ENCODE assay signal across 16 mouse cellular contexts in genomic region chr1:84404880-84405279, GRCm38 (mm10). TPM values are rescaled to one million over a fixed set of nuclear protein-coding genes. Genes with fewer than 3 reads are reported as not detected.
A peak's percentile ranks its signal among the peaks of the same experiment; 100 is the strongest.
DNase-seq lines count a peak whose midpoint lies in the region; ATAC-seq and TF ChIP-seq lines count a peak whose summit lies in the region.
"Had no signal": no experiment of that assay in that cellular context is flagged by ENCODE, and none has a peak within 500 bp of the region (broad histone marks: within the 10 kb centered on the region; RNA-seq: fewer than 3 reads in every experiment).

No protein-coding gene starts in this region.

- 40% methylated on average over 11 of the region's 12 CpGs for WGBS in embryonic facial prominence, embryonic 14.5 days
- WGBS in embryonic facial prominence, embryonic 10.5 days, result 53% methylated on average over 12 of the region's 12 CpGs
- 55% methylated on average over 12 of the region's 12 CpGs for WGBS in midbrain, embryonic 13.5 days
- 53% methylated on average over 12 of the region's 12 CpGs for whole genome bisulfite sequencing in midbrain, embryonic 14.5 days
- WGBS in midbrain, postnatal 0 days, result 45% methylated on average over 12 of the region's 12 CpGs
- 42% methylated on average over 12 of the region's 12 CpGs for WGBS in liver, embryonic 12.5 days (ENCODE audit: insufficient replicate concordance)

- H3K4me3 ChIP-seq in embryonic facial prominence, embryonic 14.5 days (ENCODE audit: low read depth, low read length), result no peak overlapping the region
- no peak overlapping the region for H3K4me3 ChIP-seq in embryonic facial prominence, embryonic 10.5 days
- H3K4me3 ChIP-seq in midbrain, embryonic 13.5 days (replicated peaks), result no peak overlapping the region
- H3K4me3 ChIP-seq in midbrain, embryonic 14.5 days (replicated peaks; ENCODE audit: low read depth, low read length), result no peak overlapping the region
- H3K4me3 ChIP-seq in midbrain, postnatal 0 days (ENCODE audit: low read depth, low read length), result no peak overlapping the region
- H3K4me3 ChIP-seq in liver, embryonic 12.5 days, result no peak overlapping the region
- H3K4me3 ChIP-seq: embryonic facial prominence, embryonic 12.5 days; heart, embryonic 13.5 days; myocyte had no signal

- no peaks in the 10 kb centered on the region for H3K36me3 ChIP-seq in embryonic facial prominence, embryonic 14.5 days (ENCODE audit: control insufficient read depth, insufficient read depth, low read length)
- no peaks in the 10 kb centered on the region for H3K36me3 ChIP-seq in embryonic facial prominence, embryonic 10.5 days (replicated peaks)
- no peaks in the 10 kb centered on the region for H3K36me3 ChIP-seq in midbrain, embryonic 13.5 days
- H3K36me3 ChIP-seq in midbrain, embryonic 14.5 days (ENCODE audit: control insufficient read depth, insufficient read depth, low read length), result no peaks in the 10 kb centered on the region
- H3K36me3 ChIP-seq in midbrain, postnatal 0 days (ENCODE audit: insufficient read depth, low read length), result no peaks in the 10 kb centered on the region
- no peaks in the 10 kb centered on the region for H3K36me3 ChIP-seq in liver, embryonic 12.5 days
- H3K36me3 ChIP-seq: embryonic facial prominence, embryonic 12.5 days; heart, embryonic 13.5 days had no signal

- H3K4me2 ChIP-seq in embryonic facial prominence, embryonic 14.5 days (ENCODE audit: low read depth, low read length), result no peak overlapping the region
- no peak overlapping the region for H3K4me2 ChIP-seq in midbrain, embryonic 13.5 days (replicated peaks)
- H3K4me2 ChIP-seq in midbrain, embryonic 14.5 days (ENCODE audit: low read length), result no peak overlapping the region
- no peak overlapping the region for H3K4me2 ChIP-seq in midbrain, postnatal 0 days (ENCODE audit: low read depth, low read length, poor library complexity, severe bottlenecking)
- no peak overlapping the region for H3K4me2 ChIP-seq in liver, embryonic 12.5 days
- H3K4me2 ChIP-seq: embryonic facial prominence, embryonic 12.5 days; heart, embryonic 13.5 days had no signal

- no peak for TF ChIP-seq CTCF in midbrain, postnatal 0 days (IDR thresholded peaks at IDR 0.05)

- H3K27me3 ChIP-seq in embryonic facial prominence, embryonic 14.5 days (replicated peaks; ENCODE audit: control insufficient read depth, insufficient read depth, low read length), result no peaks in the 10 kb centered on the region
- H3K27me3 ChIP-seq in embryonic facial prominence, embryonic 10.5 days (replicated peaks; ENCODE audit: low read depth, poor library complexity, severe bottlenecking), result no peaks in the 10 kb centered on the region
- H3K27me3 ChIP-seq in midbrain, embryonic 13.5 days, result no peaks in the 10 kb centered on the region
- no peaks in the 10 kb centered on the region for H3K27me3 ChIP-seq in midbrain, embryonic 14.5 days (ENCODE audit: control insufficient read depth, insufficient read depth, low read length)
- no peaks in the 10 kb centered on the region for H3K27me3 ChIP-seq in midbrain, postnatal 0 days (ENCODE audit: insufficient read depth, low read length)
- H3K27me3 ChIP-seq in liver, embryonic 12.5 days (replicated peaks), result no peaks in the 10 kb centered on the region
- H3K27me3 ChIP-seq: embryonic facial prominence, embryonic 12.5 days; heart, embryonic 13.5 days had no signal

- intact Hi-C loops in heart, postnatal 14 days (cut with DNase I), result no loop called here

- H3K9ac ChIP-seq in embryonic facial prominence, embryonic 14.5 days (ENCODE audit: low read depth, low read length), result no peak overlapping the region
- H3K9ac ChIP-seq in midbrain, embryonic 13.5 days (replicated peaks), result no peak overlapping the region
- H3K9ac ChIP-seq in midbrain, embryonic 14.5 days (replicated peaks; ENCODE audit: low read length), result no peak overlapping the region
- no peak overlapping the region for H3K9ac ChIP-seq in midbrain, postnatal 0 days (replicated peaks; ENCODE audit: low read length, poor library complexity, severe bottlenecking)
- H3K9ac ChIP-seq in liver, embryonic 12.5 days, result no peak overlapping the region
- H3K9ac ChIP-seq: embryonic facial prominence, embryonic 12.5 days; heart, embryonic 13.5 days; liver, postnatal 0 days had no signal

- H3K9me3 ChIP-seq in embryonic facial prominence, embryonic 14.5 days (ENCODE audit: control insufficient read depth, low read length), result no peaks in the 10 kb centered on the region
- no peaks in the 10 kb centered on the region for H3K9me3 ChIP-seq in embryonic facial prominence, embryonic 10.5 days
- H3K9me3 ChIP-seq in midbrain, embryonic 13.5 days, result no peaks in the 10 kb centered on the region
- H3K9me3 ChIP-seq in midbrain, embryonic 14.5 days (ENCODE audit: control insufficient read depth, low read length), result no peaks in the 10 kb centered on the region
- no peaks in the 10 kb centered on the region for H3K9me3 ChIP-seq in midbrain, postnatal 0 days (ENCODE audit: low read length)
- H3K9me3 ChIP-seq in liver, embryonic 12.5 days (replicated peaks), result no peaks in the 10 kb centered on the region
- H3K9me3 ChIP-seq: embryonic facial prominence, embryonic 12.5 days; heart, embryonic 13.5 days had no signal

- peak; percentile 38; the same call in 1 of the 2 replicates for ATAC-seq in embryonic facial prominence, embryonic 14.5 days (ENCODE audit: low read depth)
- ATAC-seq in midbrain, embryonic 13.5 days, result peak; percentile 34; the same call in 1 of the 2 replicates
- ATAC-seq in midbrain, embryonic 14.5 days (ENCODE audit: low FRiP score, low TSS enrichment), result no peak
- ATAC-seq in midbrain, postnatal 0 days (ENCODE audit: low FRiP score), result peak; percentile 23; the same call in 1 of the 2 replicates
- ATAC-seq in liver, embryonic 12.5 days, result no peak
- ATAC-seq: forebrain, embryonic 16.5 days; liver, postnatal 0 days had no signal

- H3K27ac ChIP-seq in embryonic facial prominence, embryonic 14.5 days (replicated peaks; ENCODE audit: low read depth, low read length), result no peak overlapping the region
- no peak overlapping the region; the same call in 1 of the 2 replicates for H3K27ac ChIP-seq in embryonic facial prominence, embryonic 10.5 days (replicated peaks)
- H3K27ac ChIP-seq in midbrain, embryonic 13.5 days, result no peak overlapping the region
- no peak overlapping the region for H3K27ac ChIP-seq in midbrain, embryonic 14.5 days (replicated peaks; ENCODE audit: low read depth, low read length)
- no peak overlapping the region for H3K27ac ChIP-seq in midbrain, postnatal 0 days (ENCODE audit: low read depth, low read length)
- no peak overlapping the region for H3K27ac ChIP-seq in liver, embryonic 12.5 days
- H3K27ac ChIP-seq: embryonic facial prominence, embryonic 12.5 days; heart, embryonic 13.5 days had no signal

- no peak for DNase-seq in embryonic facial prominence, embryonic 14.5 days (ENCODE audit: low spot score)
- no peak for DNase-seq in embryonic facial prominence, embryonic 10.5 days (ENCODE audit: low spot score)
- no peak for DNase-seq in midbrain, embryonic 14.5 days
- peak; percentile 12 to 44 for DNase-seq in heart, postnatal 14 days
- no peak for DNase-seq in midbrain, postnatal 0 days (ENCODE audit: low spot score)
- no peak for DNase-seq in T-cell, adult 2 months (ENCODE audit: low spot score)
- DNase-seq: adrenal gland, postnatal 36 days; cerebellum, adult 18-20 months; kidney, adult 18-20 months; liver, postnatal 0 days had no signal

- H3K4me1 ChIP-seq in embryonic facial prominence, embryonic 14.5 days (ENCODE audit: control insufficient read depth, insufficient read depth, low read length), result peaks cover 9% of the 10 kb centered on the region; the same call in 1 of the 2 replicates
- 0 out of 2 replicates have a peak, but pooled peaks cover 5% of the 10 kb centered on the region for H3K4me1 ChIP-seq in embryonic facial prominence, embryonic 10.5 days
- 0 out of 2 replicates have a peak, but pooled peaks cover 3% of the 10 kb centered on the region for H3K4me1 ChIP-seq in midbrain, embryonic 13.5 days (replicated peaks)
- H3K4me1 ChIP-seq in midbrain, embryonic 14.5 days (ENCODE audit: control insufficient read depth, insufficient read depth, low read length), result peaks cover 2% of the 10 kb centered on the region; the same call in 1 of the 2 replicates
- H3K4me1 ChIP-seq in midbrain, postnatal 0 days (ENCODE audit: insufficient read depth, low read length), result no peaks in the 10 kb centered on the region
- no peaks in the 10 kb centered on the region for H3K4me1 ChIP-seq in liver, embryonic 12.5 days

RNA-seq across cellular contexts. Expression of gene Pid1, which starts 40.9 kb away (rescaled TPM):
- 38.8 and 40.4 TPM in 2 replicates for polyA plus RNA-seq in embryonic facial prominence, embryonic 14.5 days (2014; fragmentation: Nextera tagmentation; extraction: Ambion mirVana)
- polyA plus RNA-seq in embryonic facial prominence, embryonic 10.5 days (2016; fragmentation: Nextera tagmentation; extraction: Ambion mirVana), result 10.9 and 16.5 TPM in 2 replicates
- 75.2 and 79.0 TPM in 2 replicates for polyA plus RNA-seq in midbrain, embryonic 13.5 days (2015; fragmentation: Nextera tagmentation; extraction: Ambion mirVana)
- polyA plus RNA-seq in midbrain, embryonic 14.5 days (2014; fragmentation: Nextera tagmentation; extraction: Ambion mirVana), result 87.3 and 93.9 TPM in 2 replicates
- 10 to 100 TPM; 10.4 to 10.9 TPM for total RNA-seq in heart, postnatal 14 days (2021)
- 55.0 and 60.2 TPM in 2 replicates for total RNA-seq in midbrain, postnatal 0 days (2014; rRNA removed)
- 63.1 and 64.0 TPM in 2 replicates for polyA plus RNA-seq in midbrain, postnatal 0 days (2015; fragmentation: Nextera tagmentation; extraction: Ambion mirVana)
- 17.2 and 18.7 TPM in 2 replicates for polyA plus RNA-seq in liver, embryonic 12.5 days (2016; fragmentation: Nextera tagmentation; extraction: Ambion mirVana)

Comparison
In these comparisons a context has a peak if more than half of its experiments do, and no peak if none do; other contexts are left out.
1. ATAC-seq: peak in embryonic facial prominence, embryonic 14.5 days (single experiment), midbrain, embryonic 13.5 days (single experiment) and midbrain, postnatal 0 days (single experiment); none in midbrain, embryonic 14.5 days (single experiment) and liver, embryonic 12.5 days (single experiment).
2. DNase-seq: peak in heart, postnatal 14 days (2 of 2); none in embryonic facial prominence, embryonic 14.5 days (single experiment), embryonic facial prominence, embryonic 10.5 days (single experiment), midbrain, embryonic 14.5 days (single experiment), midbrain, postnatal 0 days (single experiment) and T-cell, adult 2 months (single experiment).